Comparison of ENCODE assay signal across 24 mouse cellular contexts in genomic region chr17:24009617-24010016, GRCm38 (mm10). TPM values are rescaled to one million over a fixed set of nuclear protein-coding genes. Genes with fewer than 3 reads are reported as not detected.
DNase-seq lines count a peak whose midpoint lies in the region; ATAC-seq and TF ChIP-seq lines count a peak whose summit lies in the region.
"Had no signal": no experiment of that assay in that cellular context is flagged by ENCODE, and none has a peak within 500 bp of the region (broad histone marks: within the 10 kb centered on the region; RNA-seq: fewer than 3 reads in every experiment).

No protein-coding gene starts in this region.

- H3K27ac ChIP-seq in hindbrain, postnatal 0 days = no peak overlapping the region
- H3K27ac ChIP-seq in hindbrain, embryonic 10.5 days = no peak overlapping the region
- no peak overlapping the region for H3K27ac ChIP-seq in midbrain, postnatal 0 days (ENCODE audit: low read depth, low read length)
- no peak overlapping the region for H3K27ac ChIP-seq in midbrain, embryonic 11.5 days (ENCODE audit: low read depth, low read length)
- H3K27ac ChIP-seq in cortical plate, adult 2 months (ENCODE audit: insufficient read depth, low read length) = no peak overlapping the region
- no peak overlapping the region for H3K27ac ChIP-seq in forebrain, embryonic 14.5 days (ENCODE audit: low read depth, low read length)
- H3K27ac ChIP-seq: forebrain, embryonic 15.5 days; hindbrain, embryonic 15.5 days; lung, embryonic 15.5 days; midbrain, embryonic 10.5 days had no signal

- no peaks in the 10 kb centered on the region for H3K4me1 ChIP-seq in hindbrain, postnatal 0 days (ENCODE audit: insufficient read depth, low read length)
- H3K4me1 ChIP-seq in hindbrain, embryonic 10.5 days (replicated peaks) = no peaks in the 10 kb centered on the region
- H3K4me1 ChIP-seq in midbrain, postnatal 0 days (ENCODE audit: insufficient read depth, low read length) = no peaks in the 10 kb centered on the region
- no peaks in the 10 kb centered on the region for H3K4me1 ChIP-seq in midbrain, embryonic 11.5 days (ENCODE audit: control insufficient read depth, insufficient read depth, low read length)
- no peaks in the 10 kb centered on the region for H3K4me1 ChIP-seq in cortical plate, adult 2 months (ENCODE audit: control insufficient read depth, insufficient read depth, low read length)
- no peaks in the 10 kb centered on the region for H3K4me1 ChIP-seq in forebrain, embryonic 14.5 days (ENCODE audit: control insufficient read depth, insufficient read depth, low read length)
- H3K4me1 ChIP-seq: forebrain, embryonic 15.5 days; hindbrain, embryonic 15.5 days; lung, embryonic 15.5 days; midbrain, embryonic 10.5 days had no signal

- no peak for DNase-seq in hindbrain, postnatal 0 days (ENCODE audit: low spot score)
- no peak for DNase-seq in hindbrain, embryonic 10.5 days (ENCODE audit: low spot score)
- no peak for DNase-seq in midbrain, postnatal 0 days (ENCODE audit: low spot score)
- no peak for DNase-seq in midbrain, embryonic 11.5 days (ENCODE audit: low spot score, missing footprints)
- no peak for DNase-seq in forebrain, embryonic 14.5 days (ENCODE audit: low spot score)
- DNase-seq in frontal cortex, adult 2 months (ENCODE audit: extremely low spot score in 1 of 2, low spot score in 1 of 2) = no peak
- DNase-seq: cerebellum, adult 8-10 months; heart, adult 18-20 months; kidney, adult 8-10 months; retina, postnatal 1 day had no signal

- H3K9ac ChIP-seq in hindbrain, postnatal 0 days (replicated peaks; ENCODE audit: low read length) = no peak overlapping the region
- H3K9ac ChIP-seq in midbrain, postnatal 0 days (replicated peaks; ENCODE audit: low read length, poor library complexity, severe bottlenecking) = no peak overlapping the region
- no peak overlapping the region for H3K9ac ChIP-seq in midbrain, embryonic 11.5 days (ENCODE audit: low read length)
- H3K9ac ChIP-seq in forebrain, embryonic 14.5 days (ENCODE audit: low read length) = no peak overlapping the region
- H3K9ac ChIP-seq: forebrain, embryonic 15.5 days; hindbrain, embryonic 15.5 days; lung, embryonic 15.5 days had no signal

- WGBS in hindbrain, postnatal 0 days = 53% methylated on average over 5 of the region's 5 CpGs
- WGBS in hindbrain, embryonic 10.5 days = 64% methylated on average over 5 of the region's 5 CpGs
- WGBS in midbrain, postnatal 0 days = 63% methylated on average over 5 of the region's 5 CpGs
- whole genome bisulfite sequencing in midbrain, embryonic 11.5 days = 56% methylated on average over 5 of the region's 5 CpGs
- 53% methylated on average over 5 of the region's 5 CpGs for WGBS in forebrain, embryonic 14.5 days

- TF ChIP-seq CTCF in hindbrain, postnatal 0 days (IDR thresholded peaks at IDR 0.05; ENCODE audit: low read depth) = 0 out of 2 replicates have a peak, but pooled peaks have one; percentile 11
- peak; percentile 29 for TF ChIP-seq CTCF in midbrain, postnatal 0 days (IDR thresholded peaks at IDR 0.05)
- 0 out of 2 replicates have a peak, but pooled peaks have one; percentile 9 for TF ChIP-seq CTCF in cortical plate, adult 2 months (IDR thresholded peaks at IDR 0.05; ENCODE audit: extremely low read depth, insufficient read depth, low read length)

- no peaks in the 10 kb centered on the region for H3K9me3 ChIP-seq in hindbrain, postnatal 0 days (ENCODE audit: low read length)
- H3K9me3 ChIP-seq in hindbrain, embryonic 10.5 days = peaks cover 5% of the 10 kb centered on the region; the same call in 1 of the 2 replicates
- no peaks in the 10 kb centered on the region for H3K9me3 ChIP-seq in midbrain, postnatal 0 days (ENCODE audit: low read length)
- no peaks in the 10 kb centered on the region for H3K9me3 ChIP-seq in midbrain, embryonic 11.5 days (ENCODE audit: control insufficient read depth, low read length)
- H3K9me3 ChIP-seq in forebrain, embryonic 14.5 days (replicated peaks; ENCODE audit: control insufficient read depth, low read length) = no peaks in the 10 kb centered on the region
- H3K9me3 ChIP-seq: forebrain, embryonic 15.5 days; hindbrain, embryonic 15.5 days; lung, embryonic 15.5 days; midbrain, embryonic 10.5 days had no signal

- no peak overlapping the region for H3K4me3 ChIP-seq in hindbrain, postnatal 0 days (ENCODE audit: low read length)
- no peak overlapping the region for H3K4me3 ChIP-seq in hindbrain, embryonic 10.5 days
- no peak overlapping the region for H3K4me3 ChIP-seq in midbrain, postnatal 0 days (ENCODE audit: low read depth, low read length)
- H3K4me3 ChIP-seq in midbrain, embryonic 11.5 days (ENCODE audit: low read depth, low read length) = no peak overlapping the region
- no peak overlapping the region for H3K4me3 ChIP-seq in cortical plate, adult 2 months (ENCODE audit: insufficient read depth, low read length)
- no peak overlapping the region for H3K4me3 ChIP-seq in forebrain, embryonic 14.5 days (ENCODE audit: low read depth, low read length)
- H3K4me3 ChIP-seq: forebrain, embryonic 15.5 days; hindbrain, embryonic 15.5 days; lung, embryonic 15.5 days; midbrain, embryonic 10.5 days; myocyte had no signal

- no peak overlapping the region for H3K4me2 ChIP-seq in hindbrain, postnatal 0 days (ENCODE audit: low read depth, low read length)
- H3K4me2 ChIP-seq in midbrain, postnatal 0 days (ENCODE audit: low read depth, low read length, poor library complexity, severe bottlenecking) = no peak overlapping the region
- no peak overlapping the region for H3K4me2 ChIP-seq in midbrain, embryonic 11.5 days
- no peak overlapping the region for H3K4me2 ChIP-seq in forebrain, embryonic 14.5 days (ENCODE audit: low read length)
- H3K4me2 ChIP-seq: forebrain, embryonic 15.5 days; hindbrain, embryonic 15.5 days; lung, embryonic 15.5 days had no signal

- no peak for TF ChIP-seq POLR2A in cortical plate, adult 2 months (IDR thresholded peaks at IDR 0.05; ENCODE audit: extremely low read depth, insufficient read depth, low read length)

- ATAC-seq in hindbrain, postnatal 0 days = no peak
- ATAC-seq in midbrain, postnatal 0 days (ENCODE audit: low FRiP score) = no peak
- no peak for ATAC-seq in midbrain, embryonic 11.5 days (ENCODE audit: low FRiP score)
- ATAC-seq in forebrain, embryonic 14.5 days = no peak
- ATAC-seq: forebrain, embryonic 15.5 days had no signal

- H3K27me3 ChIP-seq in hindbrain, postnatal 0 days (ENCODE audit: insufficient read depth, low read length) = no peaks in the 10 kb centered on the region
- no peaks in the 10 kb centered on the region for H3K27me3 ChIP-seq in hindbrain, embryonic 10.5 days (ENCODE audit: insufficient read depth, poor library complexity, severe bottlenecking)
- no peaks in the 10 kb centered on the region for H3K27me3 ChIP-seq in midbrain, postnatal 0 days (ENCODE audit: insufficient read depth, low read length)
- H3K27me3 ChIP-seq in midbrain, embryonic 11.5 days (ENCODE audit: control insufficient read depth, insufficient read depth, low read length) = no peaks in the 10 kb centered on the region
- H3K27me3 ChIP-seq in forebrain, embryonic 14.5 days (replicated peaks; ENCODE audit: control insufficient read depth, insufficient read depth, low read length) = no peaks in the 10 kb centered on the region
- H3K27me3 ChIP-seq: forebrain, embryonic 15.5 days; hindbrain, embryonic 15.5 days; lung, embryonic 15.5 days had no signal

- H3K36me3 ChIP-seq in hindbrain, postnatal 0 days (ENCODE audit: insufficient read depth, low read length) = no peaks in the 10 kb centered on the region
- no peaks in the 10 kb centered on the region for H3K36me3 ChIP-seq in hindbrain, embryonic 10.5 days
- no peaks in the 10 kb centered on the region for H3K36me3 ChIP-seq in midbrain, postnatal 0 days (ENCODE audit: insufficient read depth, low read length)
- no peaks in the 10 kb centered on the region for H3K36me3 ChIP-seq in midbrain, embryonic 11.5 days (ENCODE audit: control insufficient read depth, insufficient read depth, low read length)
- H3K36me3 ChIP-seq in forebrain, embryonic 14.5 days (ENCODE audit: control insufficient read depth, insufficient read depth, low read length) = no peaks in the 10 kb centered on the region
- H3K36me3 ChIP-seq: forebrain, embryonic 15.5 days; hindbrain, embryonic 15.5 days; lung, embryonic 15.5 days; midbrain, embryonic 10.5 days had no signal

RNA-seq across cellular contexts. Expression of gene Prss22, which starts 11.7 kb away (rescaled TPM):
- total RNA-seq in hindbrain, postnatal 0 days (2014; rRNA removed) = 0.42 TPM in 1 of 2 replicates, not detected in the other
- not detected in 2 replicates for polyA plus RNA-seq in hindbrain, postnatal 0 days (2015; fragmentation: Nextera tagmentation; extraction: Ambion mirVana)
- 0.72 and 0.83 TPM in 2 replicates for polyA plus RNA-seq in hindbrain, embryonic 10.5 days (2016; fragmentation: Nextera tagmentation; extraction: Ambion mirVana)
- not detected in 2 replicates for total RNA-seq in midbrain, postnatal 0 days (2014; rRNA removed)
- 0.17 TPM in 1 of 2 replicates, not detected in the other for polyA plus RNA-seq in midbrain, postnatal 0 days (2015; fragmentation: Nextera tagmentation; extraction: Ambion mirVana)
- polyA plus RNA-seq in midbrain, embryonic 11.5 days (2014; fragmentation: Nextera tagmentation; extraction: Ambion mirVana) = 0.19 TPM in 1 of 2 replicates, not detected in the other
- 1.6 and 1.7 TPM in 2 replicates for polyA plus RNA-seq in cortical plate, adult 2 months (2012; rRNA removed)
- not detected in 2 replicates for polyA plus RNA-seq in forebrain, embryonic 14.5 days (2014; fragmentation: Nextera tagmentation; extraction: Ambion mirVana)
- 1.4 and 1.8 TPM in 2 replicates for polyA plus RNA-seq in frontal cortex, adult 2 months (2012; rRNA removed)
- total RNA-seq: gastrocnemius, adult 18-20 months; heart, adult 18-20 months; heart, postnatal 10 days had no signal
- polyA plus RNA-seq: forebrain, embryonic 15.5 days; hindbrain, embryonic 15.5 days; testis, adult 2 months had no signal

RNA-seq across cellular contexts. Expression of gene Prss27, which starts 28.3 kb away (rescaled TPM):
- not detected in 2 replicates for total RNA-seq in hindbrain, postnatal 0 days (2014; rRNA removed)
- 0.14 TPM in 1 of 2 replicates, not detected in the other for polyA plus RNA-seq in hindbrain, postnatal 0 days (2015; fragmentation: Nextera tagmentation; extraction: Ambion mirVana)
- 0.24 TPM in 1 of 2 replicates, not detected in the other for polyA plus RNA-seq in hindbrain, embryonic 10.5 days (2016; fragmentation: Nextera tagmentation; extraction: Ambion mirVana)
- not detected in 2 replicates for total RNA-seq in midbrain, postnatal 0 days (2014; rRNA removed)
- not detected in 2 replicates for polyA plus RNA-seq in midbrain, postnatal 0 days (2015; fragmentation: Nextera tagmentation; extraction: Ambion mirVana)
- polyA plus RNA-seq in midbrain, embryonic 11.5 days (2014; fragmentation: Nextera tagmentation; extraction: Ambion mirVana) = not detected in 2 replicates
- 0.08 TPM in 1 of 2 replicates, not detected in the other for polyA plus RNA-seq in cortical plate, adult 2 months (2012; rRNA removed)
- not detected in 2 replicates for polyA plus RNA-seq in forebrain, embryonic 14.5 days (2014; fragmentation: Nextera tagmentation; extraction: Ambion mirVana)
- not detected in 2 replicates for polyA plus RNA-seq in frontal cortex, adult 2 months (2012; rRNA removed)
- total RNA-seq: gastrocnemius, adult 18-20 months; heart, adult 18-20 months; heart, postnatal 10 days; layer of hippocampus, adult 8-10 months; left cerebral cortex, adult 8-10 months had no signal
- polyA plus RNA-seq: midbrain, embryonic 10.5 days; testis, adult 2 months had no signal

RNA-seq across cellular contexts. Expression of gene Prss30, which starts 29.3 kb away (rescaled TPM):
- not detected in 2 replicates for total RNA-seq in hindbrain, postnatal 0 days (2014; rRNA removed)
- not detected in 2 replicates for polyA plus RNA-seq in hindbrain, postnatal 0 days (2015; fragmentation: Nextera tagmentation; extraction: Ambion mirVana)
- not detected in 2 replicates for polyA plus RNA-seq in hindbrain, embryonic 10.5 days (2016; fragmentation: Nextera tagmentation; extraction: Ambion mirVana)
- 1.8 TPM in 1 of 2 replicates, not detected in the other for total RNA-seq in midbrain, postnatal 0 days (2014; rRNA removed)
- 0.15 and 0.17 TPM in 2 replicates for polyA plus RNA-seq in midbrain, postnatal 0 days (2015; fragmentation: Nextera tagmentation; extraction: Ambion mirVana)
- polyA plus RNA-seq in midbrain, embryonic 11.5 days (2014; fragmentation: Nextera tagmentation; extraction: Ambion mirVana) = not detected in 2 replicates
- 0.46 and 0.47 TPM in 2 replicates for polyA plus RNA-seq in cortical plate, adult 2 months (2012; rRNA removed)
- polyA plus RNA-seq in forebrain, embryonic 14.5 days (2014; fragmentation: Nextera tagmentation; extraction: Ambion mirVana) = not detected in 2 replicates
- 1.0 and 4.4 TPM in 2 replicates for polyA plus RNA-seq in frontal cortex, adult 2 months (2012; rRNA removed)
- total RNA-seq: gastrocnemius, adult 18-20 months; heart, adult 18-20 months; heart, postnatal 10 days; neutrophil, adult 5-6 weeks had no signal
- polyA plus RNA-seq: forebrain, embryonic 15.5 days; hindbrain, embryonic 15.5 days; midbrain, embryonic 10.5 days; testis, adult 2 months had no signal

RNA-seq across cellular contexts. Expression of gene Sbpl, which starts 54.5 kb away (rescaled TPM):
- 1.4 TPM in 1 of 2 replicates, not detected in the other for total RNA-seq in hindbrain, postnatal 0 days (2014; rRNA removed)
- not detected in 2 replicates for polyA plus RNA-seq in hindbrain, postnatal 0 days (2015; fragmentation: Nextera tagmentation; extraction: Ambion mirVana)
- not detected in 2 replicates for polyA plus RNA-seq in hindbrain, embryonic 10.5 days (2016; fragmentation: Nextera tagmentation; extraction: Ambion mirVana)
- not detected in 2 replicates for total RNA-seq in midbrain, postnatal 0 days (2014; rRNA removed)
- not detected in 2 replicates for polyA plus RNA-seq in midbrain, postnatal 0 days (2015; fragmentation: Nextera tagmentation; extraction: Ambion mirVana)
- polyA plus RNA-seq in midbrain, embryonic 11.5 days (2014; fragmentation: Nextera tagmentation; extraction: Ambion mirVana) = not detected in 2 replicates
- not detected in 2 replicates for polyA plus RNA-seq in cortical plate, adult 2 months (2012; rRNA removed)
- not detected in 2 replicates for polyA plus RNA-seq in forebrain, embryonic 14.5 days (2014; fragmentation: Nextera tagmentation; extraction: Ambion mirVana)
- not detected in 2 replicates for polyA plus RNA-seq in frontal cortex, adult 2 months (2012; rRNA removed)
- total RNA-seq: gastrocnemius, adult 18-20 months; heart, adult 18-20 months; heart, postnatal 10 days; layer of hippocampus, adult 8-10 months; left cerebral cortex, adult 8-10 months; neutrophil, adult 5-6 weeks had no signal
- polyA plus RNA-seq: forebrain, embryonic 15.5 days; hindbrain, embryonic 15.5 days; limb, embryonic 14.5 days; lung, embryonic 15.5 days; midbrain, embryonic 10.5 days; myocyte; testis, adult 2 months; urinary bladder, adult 2 months had no signal
